Mouse (Mus musculus) liver, adult (tissue): ENCODE measurements at regions not wholly inside any gene's neighbourhood (a gene's known extent, or its start where the extent isn't known, plus 50 kb on each side); places are given as distances from the start of the nearest gene placed in this dataset.

Source experiments
- GATA4 ChIP-seq: IDR thresholded peaks from 2 replicates; pipeline ENCODE4 v1.6.1; 2014; ENCODE audit warnings: mild to moderate bottlenecking, low read length; ENCODE audit not compliant: insufficient replicate concordance

GRCm38 (mm10) chr13:59966535-59967255 is 143.7 kb upstream of the Tut7 start:
- TF ChIP-seq GATA4: no peak

DNA sequence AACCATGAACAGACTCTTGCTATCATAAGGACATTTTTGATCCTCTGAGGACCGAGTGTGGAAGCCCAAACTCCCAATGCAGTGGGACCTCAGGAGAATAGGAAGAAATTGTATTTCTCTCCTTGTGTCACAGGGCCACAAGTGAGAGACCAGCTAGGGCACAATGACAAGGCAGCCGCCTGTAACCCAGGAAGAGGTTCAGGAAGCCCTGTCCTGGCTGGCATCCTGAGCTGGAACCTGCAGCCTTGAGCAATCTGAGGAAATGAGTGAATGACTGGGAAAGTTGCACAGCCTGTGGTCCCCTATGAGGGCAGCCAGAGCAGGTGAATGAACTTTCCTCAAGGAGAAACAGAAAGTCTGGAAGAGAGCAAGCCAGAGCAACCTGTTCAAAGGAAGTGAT is 142.0 kb upstream of the Tut7 start:
- TF ChIP-seq GATA4: no peak

DNA sequence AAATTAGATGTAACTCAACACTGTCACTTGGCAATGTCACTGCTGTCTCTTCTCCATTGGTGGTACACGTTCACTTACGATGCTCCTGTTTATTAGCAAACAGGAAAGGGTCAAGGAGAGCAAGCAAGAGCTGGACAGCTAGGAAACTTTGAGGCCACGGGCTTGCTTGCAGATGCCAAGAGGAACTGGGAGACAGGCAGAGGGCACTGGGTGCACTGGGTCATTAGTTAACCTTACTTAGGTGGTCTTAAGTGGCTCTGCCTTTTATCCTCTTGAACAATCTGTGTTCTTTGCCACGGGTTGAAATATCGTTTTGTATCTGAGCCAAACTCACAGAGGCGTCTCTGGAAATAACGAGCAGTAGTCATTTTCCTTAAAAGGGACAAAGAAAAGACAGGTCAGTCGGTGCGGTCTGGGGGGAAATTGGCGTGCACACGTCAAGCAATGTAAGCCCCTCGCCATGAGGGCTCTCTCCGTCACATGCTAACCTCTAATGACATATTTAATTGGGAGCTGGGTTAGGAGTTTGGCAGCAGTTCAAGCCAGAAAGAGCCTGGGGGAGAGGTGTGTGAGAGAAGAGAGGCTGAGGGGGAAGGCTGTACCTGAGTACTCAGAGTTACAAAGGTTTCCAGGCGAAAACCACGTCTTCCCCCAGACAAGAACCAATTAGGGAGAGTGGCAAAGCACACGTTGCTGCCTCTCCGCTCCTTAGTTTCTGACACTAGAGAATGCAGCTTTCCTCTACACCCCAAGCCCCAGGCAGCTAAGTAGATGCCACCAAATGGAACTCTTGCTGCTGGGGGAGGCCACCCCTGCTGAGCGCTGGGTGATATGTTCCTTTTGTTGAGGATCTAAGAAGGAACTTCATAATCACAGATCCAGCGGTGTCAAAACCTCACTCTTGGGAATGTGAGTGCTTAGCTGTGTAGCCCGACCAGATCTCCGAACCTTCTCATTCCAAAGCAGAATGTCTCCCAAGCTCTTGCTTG is 140.0 kb upstream of the Tut7 start:
- TF ChIP-seq GATA4: no peak

DNA sequence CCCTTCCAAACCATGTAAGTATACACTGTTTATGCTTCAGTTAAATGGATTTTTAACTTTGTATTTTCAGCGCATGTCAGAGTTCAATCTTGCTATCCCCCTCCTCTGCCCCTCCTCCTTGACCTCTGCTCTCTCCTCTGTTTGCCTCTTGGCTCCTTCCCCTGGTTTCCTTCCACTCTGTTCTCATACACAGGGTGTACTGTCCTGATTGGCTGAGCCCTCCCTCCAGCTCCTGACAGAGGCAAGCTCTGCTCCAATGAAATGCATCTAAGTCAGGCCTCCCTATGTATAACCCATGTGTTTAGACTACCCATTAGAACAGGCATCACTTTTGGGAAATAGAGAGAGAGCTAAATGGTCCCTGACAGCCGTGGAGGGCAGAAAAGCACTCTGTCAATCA is 133.5 kb upstream of the Tut7 start:
- no peak for TF ChIP-seq GATA4

DNA sequence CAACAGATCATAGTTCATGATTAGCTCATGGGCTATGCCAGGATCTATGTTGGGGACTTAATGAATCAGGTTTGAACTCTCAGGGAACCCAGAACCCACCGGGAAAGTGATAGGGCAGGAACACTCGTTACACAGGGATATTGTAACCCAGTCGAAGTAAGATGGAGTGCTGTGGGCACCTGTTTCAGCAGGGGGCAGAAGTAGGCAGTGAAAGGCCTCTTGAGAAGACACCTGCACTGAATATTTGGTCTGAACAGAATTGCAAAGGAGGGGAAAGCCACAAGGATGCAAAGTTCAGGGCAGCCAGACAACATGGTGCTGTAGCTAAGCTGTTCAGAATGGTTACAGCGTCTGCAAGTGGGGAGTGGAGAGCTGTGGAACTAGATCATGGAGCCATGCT is 129.9 kb upstream of the Tut7 start:
- TF ChIP-seq GATA4: no peak

DNA sequence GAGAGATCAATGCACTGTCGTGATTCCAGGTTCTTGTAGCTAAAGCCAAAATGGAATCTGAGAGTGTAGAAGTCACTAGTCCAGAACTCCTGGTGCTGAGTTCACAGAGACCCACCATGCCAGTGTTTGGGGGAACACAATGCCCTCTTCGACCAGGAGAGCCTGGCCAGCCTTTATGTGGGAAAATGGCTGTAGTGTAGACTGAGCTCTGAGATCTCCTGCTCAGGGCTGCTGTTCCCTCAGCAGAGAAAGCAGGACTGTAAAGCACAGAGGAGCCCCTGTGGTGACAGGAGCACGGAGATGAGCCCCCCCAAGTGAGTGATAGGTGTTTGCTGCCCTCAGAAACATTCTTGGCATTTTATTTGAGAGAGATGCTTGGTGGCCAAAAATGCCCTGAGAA is 129.2 kb upstream of the Tut7 start:
- no peak for TF ChIP-seq GATA4

DNA sequence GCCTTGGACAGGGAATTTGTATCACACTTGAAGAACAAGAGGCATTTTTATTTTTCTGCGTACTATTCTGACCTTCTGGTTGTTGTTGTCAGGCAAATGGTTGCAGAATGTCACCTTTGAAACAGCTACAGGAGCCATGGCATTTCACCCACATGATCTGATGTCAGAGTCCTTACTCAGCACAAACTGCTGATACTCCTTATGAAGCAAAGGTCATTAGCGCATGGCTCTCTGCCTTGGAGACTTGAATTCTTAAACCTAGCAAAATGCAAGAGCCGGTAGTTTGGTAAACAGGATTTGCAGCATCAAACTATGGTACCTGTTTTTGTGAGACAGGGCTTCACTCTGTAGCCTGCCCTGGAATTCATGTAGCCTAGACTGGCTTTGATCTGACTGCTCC is 127.3 kb upstream of the Tut7 start:
- TF ChIP-seq GATA4: no peak

GRCm38 (mm10) chr13:59949471-59949870 is 126.5 kb upstream of the Tut7 start:
- TF ChIP-seq GATA4: no peak

- TF ChIP-seq GATA4: no peak
Observed at GRCm38 (mm10) chr13:59948496-59949138, 125.7 kb upstream of the Tut7 start.

GRCm38 (mm10) chr13:59947461-59947860 is 124.5 kb upstream of the Tut7 start:
- no peak for TF ChIP-seq GATA4

GRCm38 (mm10) chr13:59946509-59946908 is 123.6 kb upstream of the Tut7 start:
- no peak for TF ChIP-seq GATA4

DNA sequence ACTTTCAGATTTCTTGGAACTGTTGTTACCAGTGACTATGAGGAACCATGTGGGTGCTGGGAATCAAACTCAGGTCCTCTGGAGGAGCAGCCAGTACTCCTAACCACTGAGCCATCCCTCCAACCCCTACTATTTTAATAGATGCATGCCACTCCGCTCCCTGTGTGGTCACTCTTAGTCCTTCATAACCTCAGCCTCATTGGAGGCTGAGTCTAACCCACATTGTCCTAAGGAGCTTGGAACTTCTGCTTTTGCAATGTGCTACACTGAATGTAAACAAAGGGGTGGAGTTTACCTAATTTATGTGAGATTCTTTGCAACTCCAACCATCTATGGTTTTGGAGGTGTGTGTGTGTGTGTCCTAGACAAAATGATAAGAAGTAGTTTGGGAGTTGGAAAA is 122.7 kb upstream of the Tut7 start:
- TF ChIP-seq GATA4: no peak

- TF ChIP-seq GATA4: no peak
Observed at GRCm38 (mm10) chr13:59943602-59944140, 120.7 kb upstream of the Tut7 start.

DNA sequence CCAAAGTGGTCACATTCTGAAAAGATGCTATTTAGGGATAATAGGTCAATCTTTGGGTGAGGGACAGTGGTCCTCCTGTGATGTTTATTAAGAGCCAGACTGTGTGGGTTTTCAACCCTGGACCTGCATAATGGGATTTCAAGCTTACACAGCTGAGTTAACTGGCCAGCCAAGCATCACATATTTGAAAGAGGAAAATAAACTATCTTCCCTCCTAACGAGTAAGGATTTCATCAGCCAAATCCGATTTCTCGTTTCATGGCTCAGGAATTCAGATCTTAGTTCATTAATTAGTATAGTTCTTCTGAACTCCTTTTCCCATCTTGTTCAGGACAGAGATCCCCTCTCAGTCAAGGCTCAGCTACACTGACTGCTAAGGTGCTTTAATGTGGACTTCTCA is 120.1 kb upstream of the Tut7 start:
- no peak for TF ChIP-seq GATA4

DNA sequence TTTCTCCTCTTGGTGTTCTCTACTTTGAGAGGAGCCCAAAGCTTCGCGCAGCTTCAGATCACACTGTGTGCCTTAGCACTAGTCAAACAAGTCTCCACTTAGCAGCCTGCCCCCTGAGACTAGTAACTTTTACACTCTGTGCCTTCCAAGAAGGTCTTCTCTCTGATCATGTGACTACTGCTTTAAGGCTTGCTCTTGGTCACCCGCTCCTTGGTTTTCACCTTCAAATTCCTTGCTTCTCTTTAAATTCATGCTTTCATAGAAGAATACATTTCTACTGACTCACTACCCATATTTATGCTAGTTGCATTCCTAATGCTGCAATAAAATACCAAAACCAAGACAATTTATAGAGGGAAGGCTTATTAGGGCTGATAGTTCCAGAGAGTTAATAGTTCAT is 118.6 kb upstream of the Tut7 start:
- no peak for TF ChIP-seq GATA4
